Mouse (Mus musculus): Measurements from ENCODE around the gene Fbrsl1.

DNA sequence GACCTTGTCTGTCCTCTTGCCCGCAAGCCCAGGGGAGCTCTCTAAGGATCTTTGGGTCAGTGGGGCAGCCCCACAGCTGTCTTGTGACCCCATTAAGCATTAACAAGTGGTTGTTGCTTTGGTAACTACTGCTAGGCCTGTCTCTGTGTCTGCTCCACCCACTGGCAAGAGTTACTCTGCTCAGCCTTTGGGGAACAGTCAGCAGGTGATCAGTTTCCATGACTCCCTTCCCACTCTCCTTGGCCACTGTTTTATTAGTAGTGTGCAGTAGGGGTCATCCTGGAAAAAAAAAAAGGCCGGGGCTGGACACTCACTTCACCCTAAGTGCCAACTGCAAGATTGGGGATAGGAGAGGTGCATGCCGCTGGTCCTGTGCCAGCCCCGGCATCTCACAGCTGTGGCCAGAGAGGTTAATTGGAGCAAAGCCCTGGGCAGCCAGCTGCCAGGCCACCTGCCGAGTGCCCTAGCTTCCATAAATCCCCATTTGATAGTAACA, 23.7 kb upstream of the Fbrsl1 start:
- no peak for TF ChIP-seq CTCF (IDR thresholded peaks at IDR 0.05; ENCODE audit: extremely low read depth, insufficient read depth, low read length)
- no peak for TF ChIP-seq POLR2A (IDR thresholded peaks at IDR 0.05; ENCODE audit: extremely low read depth, insufficient read depth, low read length)

Measured in cortical plate, adult 2 months (tissue).